Mouse (Mus musculus) kidney, adult 2 months (tissue): ENCODE measurements around the gene Tlx1. TPM values are rescaled to one million over a fixed set of nuclear protein-coding genes. Genes with fewer than 3 reads are reported as not detected.

Source experiments
- DNase-seq: peaks from one replicate; pipeline ENCODE4 v3.0.0; 2021
- H3K27ac ChIP-seq: fragments of 200-500 bp; 2 replicates; pipeline ENCODE4 v1.5.1; 2012; ENCODE audit warnings: low read depth, low read length, control low read depth, inconsistent platforms; ENCODE audit not compliant: insufficient read depth
- H3K27me3 ChIP-seq: fragments of 200-500 bp; replicated peaks from 2 replicates; pipeline ENCODE4 v1.6.1; 2012; ENCODE audit warnings: mild to moderate bottlenecking, moderate library complexity, low read length, inconsistent platforms; ENCODE audit not compliant: control insufficient read depth, insufficient read depth
- H3K36me3 ChIP-seq: fragments of 200-500 bp; 2 replicates; pipeline ENCODE4 v1.6.1; 2012; ENCODE audit warnings: mild to moderate bottlenecking, moderate library complexity, low read length, inconsistent platforms; ENCODE audit not compliant: control insufficient read depth, insufficient read depth
- H3K4me1 ChIP-seq: fragments of 200-500 bp; 2 replicates; pipeline ENCODE4 v1.6.1; 2011; ENCODE audit warnings: low read length; ENCODE audit not compliant: control insufficient read depth, insufficient read depth
- H3K4me3 ChIP-seq: fragments of 200-500 bp; 2 replicates; pipeline ENCODE4 v1.5.1; 2011; ENCODE audit warnings: mild to moderate bottlenecking, low read depth, low read length, control low read depth; ENCODE audit not compliant: insufficient read depth
- CTCF ChIP-seq: fragments of 200-500 bp; conservative IDR thresholded peaks from 2 replicates; pipeline ENCODE4 v1.5.1; 2011; ENCODE audit warnings: low read depth, mild to moderate bottlenecking, control low read depth, low read length, moderate library complexity, mixed read lengths; ENCODE audit not compliant: insufficient read depth, insufficient read length
- POLR2A ChIP-seq: fragments of 200-500 bp; IDR thresholded peaks from one replicate; pipeline ENCODE4 v1.6.1; 2011; ENCODE audit warnings: low read depth, low read length, control low read depth
- WGBS: fragments of 180-500 bp; shearing (Covaris S2); methylation state at CpG from one replicate; pipeline ENCODE4 v1.1.7; 2018; 5-methylcytosine and 5-hydroxymethylcytosine counted together
- polyA plus RNA-seq: library from polyadenylated mRNA; depleted of rRNA; stranded (reverse); fragments of >200 nt; gene quantifications from 2 replicates; pipeline ENCODE4 v1.2.3, GENCODE M21; 2012

Tlx1 gene
- polyA plus RNA-seq, 1 experiment, result not detected

DNA sequence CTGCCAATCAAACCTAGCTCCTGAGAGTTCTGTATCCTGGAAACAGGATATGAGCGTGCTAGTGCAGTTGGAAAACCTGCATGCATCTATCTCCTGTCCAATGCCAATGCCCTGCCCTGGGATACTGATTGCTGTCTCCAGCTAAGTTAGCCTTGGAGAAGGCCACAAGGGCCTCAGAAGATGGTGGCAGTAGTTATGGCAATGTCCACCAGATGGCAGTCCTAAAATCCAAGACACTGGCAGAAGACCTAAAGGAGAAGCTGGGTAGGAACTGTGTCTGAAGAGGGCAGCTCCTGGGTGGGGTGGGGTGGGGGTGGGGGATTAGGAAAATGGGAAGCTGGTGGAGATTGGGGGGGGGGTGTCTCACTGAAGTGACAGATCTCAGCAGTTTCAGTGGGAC, 33.7 kb upstream of the Tlx1 start:
- no peak overlapping the region for H3K4me3 ChIP-seq
- no peaks in the 10 kb centered on the region for H3K27me3 ChIP-seq
- 67% methylated on average over 1 of the region's 1 CpGs for WGBS
- no peaks in the 10 kb centered on the region for H3K4me1 ChIP-seq
- peak; percentile 54 for DNase-seq
- no peak overlapping the region for H3K27ac ChIP-seq
- no peaks in the 10 kb centered on the region for H3K36me3 ChIP-seq
- peak; percentile 71 for TF ChIP-seq CTCF
- TF ChIP-seq POLR2A, result no peak

DNA sequence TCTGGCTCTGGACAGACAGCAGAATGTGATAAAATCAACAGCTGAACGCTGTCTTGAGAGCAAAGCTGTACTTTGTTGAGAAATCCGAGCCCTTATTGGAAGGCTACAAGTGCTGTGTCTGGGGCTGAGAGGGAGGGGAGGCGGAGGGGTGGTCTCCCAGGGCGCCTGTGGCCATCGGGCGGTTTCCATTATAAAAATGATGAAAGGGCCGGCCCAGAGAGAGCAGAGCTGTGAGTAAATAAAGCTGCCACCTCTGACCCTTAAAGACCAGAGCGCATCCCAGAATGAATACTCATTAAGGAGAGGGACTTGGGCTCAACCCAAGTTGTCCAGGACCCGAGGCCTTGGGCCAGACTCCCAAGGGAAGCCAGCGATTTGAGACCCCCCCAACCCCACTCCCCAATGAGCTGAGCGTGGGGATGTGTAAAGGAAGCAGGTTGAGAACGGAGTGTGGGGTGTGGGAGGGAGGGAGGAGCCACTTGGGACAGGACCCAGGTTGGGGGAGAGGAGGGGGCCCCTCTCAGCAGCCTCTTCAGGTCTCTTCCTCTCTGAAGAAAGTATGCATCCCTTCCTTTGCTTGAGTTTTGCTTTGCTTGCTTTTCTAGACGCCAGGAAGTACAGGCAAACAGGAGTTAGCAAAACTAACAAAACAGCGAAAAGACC, 18.4 kb upstream of the Tlx1 start:
- no peaks in the 10 kb centered on the region for H3K4me1 ChIP-seq
- H3K4me3 ChIP-seq, result no peak overlapping the region
- DNase-seq, result no peak
- no peaks in the 10 kb centered on the region for H3K36me3 ChIP-seq
- no peak overlapping the region for H3K27ac ChIP-seq
- no peaks in the 10 kb centered on the region for H3K27me3 ChIP-seq
- TF ChIP-seq POLR2A (no peak), CTCF (no peak)
- 14% methylated on average over 14 of the region's 14 CpGs for WGBS

DNA sequence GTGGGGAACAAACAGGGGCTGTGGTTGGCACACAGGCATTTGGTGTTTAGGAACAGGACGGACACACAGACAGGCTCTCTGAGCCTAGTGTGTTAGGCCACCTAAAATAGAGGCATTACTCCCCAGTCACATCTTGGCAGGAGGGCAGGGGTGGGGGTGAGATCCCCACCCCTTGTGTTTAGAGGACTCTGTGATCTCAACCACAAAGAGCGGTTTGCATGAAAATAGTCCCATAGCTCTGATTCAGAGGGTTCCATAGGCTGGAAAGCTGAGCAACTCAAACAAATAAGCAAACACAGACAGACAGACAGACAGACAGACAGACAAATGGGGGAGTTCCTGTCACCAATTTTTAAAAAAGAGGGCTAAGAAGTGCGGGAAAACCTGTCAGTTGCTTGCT, 7.9 kb upstream of the Tlx1 start:
- Histone ChIP-seq H3K36me3 (no peaks in the 10 kb centered on the region), H3K4me1 (no peaks in the 10 kb centered on the region), H3K27ac (no peak overlapping the region), H3K27me3 (no peaks in the 10 kb centered on the region; the same call in 1 of the 2 replicates), H3K4me3 (no peak overlapping the region)
- DNase-seq, result no peak
- TF ChIP-seq POLR2A (no peak), CTCF (no peak)
- WGBS, result 19% methylated on average over 3 of the region's 3 CpGs

DNA sequence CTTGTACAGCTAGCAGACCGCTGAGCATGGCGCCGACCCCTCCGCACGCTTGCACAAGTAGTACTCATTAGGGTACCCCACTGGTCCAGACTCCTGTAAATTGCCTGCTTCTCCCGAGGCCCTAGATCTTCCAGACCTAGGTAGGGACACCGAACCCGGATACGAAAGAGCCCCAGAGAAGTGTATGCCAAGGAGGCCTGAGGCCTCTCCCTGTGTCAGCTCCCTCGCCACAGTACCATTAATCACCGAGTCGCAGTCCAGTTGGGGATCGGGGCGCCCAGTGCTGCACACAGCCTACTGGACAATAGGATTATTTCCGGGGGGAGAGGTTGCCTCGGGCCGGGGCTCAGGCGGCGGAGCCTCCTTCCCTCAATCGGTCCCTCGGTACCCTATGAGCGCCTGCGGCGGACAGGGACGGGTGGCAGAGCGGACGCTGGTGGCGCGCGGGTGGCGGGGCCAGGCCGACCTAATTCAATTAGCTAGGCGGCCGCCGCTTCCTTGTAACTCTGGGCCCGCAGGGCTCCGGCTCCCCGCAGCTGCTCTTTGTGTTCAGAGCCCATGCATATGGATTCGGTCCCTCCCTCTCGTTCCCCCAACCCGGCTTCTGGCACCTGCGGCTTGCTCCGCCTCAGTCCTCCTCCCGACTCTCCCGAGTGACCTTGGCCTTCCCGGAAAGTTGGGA, 7.1 kb upstream of the Tlx1 start:
- Histone ChIP-seq H3K4me1 (no peaks in the 10 kb centered on the region), H3K4me3 (no peak overlapping the region), H3K36me3 (no peaks in the 10 kb centered on the region), H3K27ac (no peak overlapping the region), H3K27me3 (no peaks in the 10 kb centered on the region; the same call in 1 of the 2 replicates)
- no peak for TF ChIP-seq POLR2A
- 3% methylated on average over 46 of the region's 46 CpGs for WGBS
- DNase-seq, result no peak

DNA sequence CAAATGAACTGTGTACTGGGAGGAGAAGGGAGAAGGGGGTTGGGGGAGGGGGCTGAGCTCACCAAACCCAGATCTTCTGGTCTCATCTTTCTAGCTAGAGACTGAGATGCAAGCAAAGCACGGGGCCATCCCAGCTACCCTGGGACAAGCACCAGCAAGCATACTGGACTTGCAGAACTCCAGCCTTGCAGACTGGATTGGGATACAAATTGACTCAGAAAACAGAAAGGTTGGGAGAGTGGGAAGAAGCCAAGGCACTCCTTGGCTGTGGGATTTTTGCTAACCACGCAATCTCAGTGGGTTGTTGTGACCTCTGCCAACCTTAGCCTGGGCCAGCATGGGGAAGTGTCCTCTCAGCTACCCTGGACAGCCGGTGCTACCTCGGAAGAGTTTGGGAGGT, 3.4 kb upstream of the Tlx1 start:
- no peaks in the 10 kb centered on the region for H3K36me3 ChIP-seq
- no peak for DNase-seq
- WGBS, result 2% methylated on average over 4 of the region's 4 CpGs
- peaks cover 2% of the 10 kb centered on the region for H3K27me3 ChIP-seq
- no peak overlapping the region for H3K27ac ChIP-seq
- no peaks in the 10 kb centered on the region for H3K4me1 ChIP-seq
- no peak for TF ChIP-seq POLR2A
- no peak for TF ChIP-seq CTCF
- H3K4me3 ChIP-seq, result no peak overlapping the region

DNA sequence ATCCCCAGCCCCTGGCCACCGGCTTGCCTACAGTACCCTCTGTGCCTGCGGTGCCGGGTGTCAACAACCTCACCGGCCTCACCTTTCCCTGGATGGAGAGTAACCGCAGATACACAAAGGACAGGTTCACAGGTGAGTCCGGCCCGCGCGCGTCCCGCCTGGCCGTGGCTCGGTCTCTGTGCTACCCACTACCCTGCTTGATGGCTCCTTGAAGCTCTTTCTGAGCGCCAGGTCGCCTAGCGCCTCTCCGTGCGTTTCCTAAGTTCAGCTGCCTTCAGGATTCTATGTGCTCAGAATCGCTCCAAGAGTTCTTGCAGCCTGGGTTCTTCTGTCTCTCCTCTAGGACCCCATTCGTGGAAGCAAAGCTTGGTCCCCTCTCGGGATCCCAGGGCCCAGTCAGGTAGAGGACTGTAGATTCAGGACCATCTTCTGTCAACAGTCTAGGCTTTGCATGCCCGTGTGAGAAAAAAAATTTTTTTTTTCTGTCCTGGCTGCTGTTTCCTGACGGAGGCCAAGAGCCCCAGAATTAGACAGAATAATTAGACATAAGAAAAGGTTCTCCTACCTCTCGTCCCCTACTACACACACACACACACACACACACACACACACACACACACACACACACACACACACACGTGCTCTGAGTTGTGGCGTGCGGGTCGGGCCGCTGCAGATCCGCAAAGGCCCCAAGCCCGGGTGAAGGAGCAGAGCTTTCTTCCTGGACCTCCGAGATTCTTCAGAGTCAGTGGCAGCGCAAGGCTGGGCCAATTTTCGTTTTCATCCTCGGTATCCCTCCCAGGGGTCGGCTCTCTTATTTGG, 1.1 kb downstream of the Tlx1 start:
- no peak for DNase-seq
- H3K36me3 ChIP-seq, result no peaks in the 10 kb centered on the region
- WGBS, result 8% methylated on average over 36 of the region's 36 CpGs
- H3K4me1 ChIP-seq, result no peaks in the 10 kb centered on the region
- H3K27ac ChIP-seq, result no peak overlapping the region
- H3K4me3 ChIP-seq, result no peak overlapping the region
- peaks cover 12% of the 10 kb centered on the region for H3K27me3 ChIP-seq
- no peak for TF ChIP-seq POLR2A
- TF ChIP-seq CTCF, result no peak

DNA sequence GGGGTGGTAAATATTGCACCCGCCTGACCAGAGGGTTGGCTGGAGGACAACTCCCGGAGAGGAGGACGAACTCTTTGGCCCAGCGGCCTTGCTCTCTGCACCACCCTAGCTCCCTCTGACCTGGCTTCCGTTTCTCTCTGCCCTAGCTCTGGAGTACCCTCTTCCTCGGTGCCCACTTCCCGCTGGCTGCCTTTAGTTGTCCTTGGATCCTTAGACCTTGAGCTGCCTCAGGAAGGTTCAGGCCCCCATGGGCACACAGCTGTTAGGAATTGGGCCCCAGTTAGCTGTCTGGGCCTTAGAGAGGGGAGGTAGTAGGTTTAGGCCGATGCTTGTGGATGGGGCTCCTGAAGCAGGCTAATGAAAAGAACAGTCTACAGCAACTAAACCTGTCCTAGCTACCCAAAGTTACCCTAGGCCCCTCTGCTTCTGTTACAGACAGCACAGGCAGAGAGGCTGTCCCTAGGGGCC, 1.7 kb downstream of the Tlx1 start:
- no peak for DNase-seq
- WGBS, result 23% methylated on average over 8 of the region's 8 CpGs
- no peak for TF ChIP-seq CTCF
- no peak for TF ChIP-seq POLR2A
- peaks cover 14% of the 10 kb centered on the region for H3K27me3 ChIP-seq
- H3K4me1 ChIP-seq, result no peaks in the 10 kb centered on the region
- no peak overlapping the region for H3K27ac ChIP-seq
- H3K4me3 ChIP-seq, result no peak overlapping the region
- H3K36me3 ChIP-seq, result no peaks in the 10 kb centered on the region
